Mouse (Mus musculus): ENCODE measurements around the gene Krtcap3.

DNA sequence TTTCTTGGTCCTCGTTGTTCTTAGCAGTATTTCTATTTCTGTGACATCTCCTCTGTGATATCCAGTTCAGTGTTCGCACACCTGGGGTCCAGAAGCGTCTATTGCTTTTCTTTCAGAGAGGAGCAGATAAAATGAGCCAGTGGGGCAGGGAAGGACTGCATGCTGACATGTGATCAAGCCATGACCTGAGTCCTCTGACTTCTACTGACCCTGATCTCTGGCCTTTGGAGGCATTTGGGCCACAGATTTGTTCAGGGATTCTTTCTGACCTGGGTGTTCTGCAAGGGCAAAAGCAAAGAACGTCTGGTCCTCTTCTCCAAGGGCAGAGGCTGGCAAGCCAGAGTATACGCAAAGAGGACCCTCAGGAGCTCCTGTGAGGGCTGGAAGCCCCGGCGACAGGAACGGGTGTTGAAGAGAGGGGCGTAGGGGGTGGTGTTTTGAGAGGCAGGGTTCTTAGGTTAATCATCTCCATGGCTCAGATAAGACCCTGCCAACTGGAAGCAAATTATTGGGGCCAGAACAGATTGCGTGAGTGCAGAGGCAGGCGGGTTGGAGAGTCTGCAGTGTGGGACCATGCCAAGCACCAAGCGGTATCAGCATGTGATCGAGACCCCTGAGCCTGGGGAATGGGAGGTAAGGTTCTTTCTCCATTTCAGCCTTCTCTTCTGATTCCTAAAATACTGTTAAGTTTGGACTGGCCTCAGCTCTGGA is 45.7 kb downstream of the Krtcap3 start, which contains the start of gene Gckr:
- TF ChIP-seq CTCF (IDR thresholded peaks at IDR 0.05; ENCODE audit: borderline replicate concordance, control insufficient read depth, extremely low read depth, insufficient read depth, low read length, poor library complexity) (no peak), POLR2A (IDR thresholded peaks at IDR 0.05; ENCODE audit: control insufficient read depth, extremely low read depth, insufficient read depth, low read length, poor library complexity) (no peak)
